Mouse (Mus musculus): ENCODE data around the gene Slc11a2. TPM values are rescaled to one million over a fixed set of nuclear protein-coding genes. Genes with fewer than 3 reads are reported as not detected.

The Slc11a2 gene
- 7.8 TPM for polyA plus RNA-seq (2015; fragmentation: Illumina TruSeq; extraction: RNeasy Lipid Tissue Mini Kit (QIAGEN cat#74804); ENCODE audit: insufficient read depth, low read depth, low replicate concordance)

DNA sequence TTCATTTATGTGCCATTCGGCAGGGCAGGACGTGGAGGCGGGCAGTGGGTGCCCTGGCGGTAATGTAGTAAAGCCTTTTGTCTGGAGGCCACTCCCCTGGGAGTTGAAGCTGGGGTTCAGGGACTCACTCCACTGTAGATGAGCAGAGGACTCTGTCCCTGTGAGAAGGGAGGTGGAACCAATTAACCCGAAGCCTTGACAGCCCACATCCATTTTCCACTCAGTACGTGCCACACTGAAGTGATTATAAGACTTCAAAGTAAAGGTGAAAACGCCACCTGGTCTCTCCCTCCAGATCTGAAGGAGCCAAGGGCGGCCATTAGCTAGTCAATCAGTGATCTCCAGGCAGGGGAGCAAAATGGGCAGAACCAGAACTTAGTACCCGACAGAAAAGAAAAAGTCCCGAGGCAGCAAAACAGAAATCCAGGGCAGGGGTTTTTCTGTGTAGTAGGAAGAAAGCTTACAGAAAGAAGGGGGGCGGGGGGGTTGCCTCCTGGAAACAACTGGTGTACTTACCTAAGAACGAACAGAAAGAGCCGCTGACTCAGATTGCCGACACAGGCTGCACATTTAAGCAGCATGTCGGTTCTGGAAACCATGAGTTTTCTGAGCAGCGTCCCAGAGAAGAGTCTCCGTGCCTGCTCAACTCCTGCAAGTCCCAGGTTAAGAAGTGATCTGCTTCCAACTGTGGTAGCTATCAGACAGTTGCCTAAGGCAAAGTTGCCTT lies at the start of gene Slc11a2:
Gene Slc11a2 (minus strand): TSS at position 677 of the 727 bp plus-strand sequence.

DNA sequence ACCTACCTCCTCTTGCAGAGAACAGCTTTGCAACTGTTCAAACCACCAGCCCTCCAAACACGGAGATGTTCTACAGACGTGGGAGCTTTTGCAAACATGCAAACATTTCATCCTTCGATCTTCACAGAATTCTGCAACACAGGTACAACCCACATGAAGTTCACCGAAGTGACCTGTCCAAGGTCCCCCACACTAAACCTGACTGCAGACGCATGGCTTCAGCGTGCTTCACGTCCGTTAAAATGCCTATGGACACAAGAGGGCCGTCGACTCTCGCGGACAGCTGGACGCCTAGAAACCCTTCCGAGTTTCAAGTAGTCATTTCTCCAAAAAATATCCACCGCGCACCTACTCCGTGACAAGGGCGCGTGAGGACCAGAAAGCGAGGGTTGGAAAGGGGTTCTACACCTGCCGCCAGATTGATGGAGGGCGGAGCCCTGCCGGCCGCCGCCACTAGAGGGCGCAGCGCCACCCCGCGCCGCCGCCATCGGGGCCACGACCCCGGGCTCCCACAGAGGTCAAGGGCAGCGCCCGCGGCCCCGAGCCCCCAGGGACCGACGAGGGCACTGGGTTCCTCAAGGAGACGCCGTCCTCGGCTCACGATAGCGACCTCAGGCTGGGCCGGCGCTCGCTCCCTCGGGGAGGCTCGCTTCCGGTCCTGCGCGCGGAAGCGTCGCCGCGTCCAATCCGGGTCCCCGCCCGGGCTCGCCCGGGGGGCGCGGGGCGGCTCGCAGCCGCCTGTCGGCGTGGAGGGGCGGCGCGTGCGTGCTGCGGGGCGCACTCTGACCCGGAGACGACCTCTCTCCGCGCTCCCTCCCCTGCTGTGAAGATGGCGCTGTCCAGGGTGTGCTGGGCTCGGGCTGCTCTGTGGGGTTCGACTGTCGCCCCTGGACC lies 43.7 kb upstream of the Slc11a2 start, which contains the start of gene Letmd1:
Gene Letmd1 (plus strand): TSS at position 729 of the 894 bp plus-strand sequence.

DNA sequence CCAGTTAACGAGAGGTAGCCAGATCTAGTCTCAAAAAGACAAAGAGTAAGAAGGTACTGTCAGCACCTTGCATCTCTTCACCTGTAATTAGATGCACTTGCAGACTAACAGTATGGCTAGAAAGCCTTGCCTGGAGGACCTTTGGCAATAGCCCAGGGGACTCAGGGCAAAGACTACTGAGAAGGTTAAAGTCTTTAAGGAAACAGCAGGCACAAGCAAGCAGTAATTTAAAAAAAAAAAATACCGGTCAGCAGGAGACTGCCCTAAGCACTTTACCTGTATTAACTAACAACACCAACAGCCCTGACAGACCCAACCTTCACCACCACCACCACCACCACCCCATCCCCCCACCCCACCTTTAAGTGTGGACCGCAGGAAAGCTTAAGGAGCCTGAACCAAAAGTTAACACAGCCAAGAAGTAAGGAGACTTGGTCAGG lies 3.1 kb downstream of the Slc11a2 start, which contains the start of gene Gm5475:
Gene Gm5475 (plus strand): TSS at position 390 of the 440 bp plus-strand sequence.

DNA sequence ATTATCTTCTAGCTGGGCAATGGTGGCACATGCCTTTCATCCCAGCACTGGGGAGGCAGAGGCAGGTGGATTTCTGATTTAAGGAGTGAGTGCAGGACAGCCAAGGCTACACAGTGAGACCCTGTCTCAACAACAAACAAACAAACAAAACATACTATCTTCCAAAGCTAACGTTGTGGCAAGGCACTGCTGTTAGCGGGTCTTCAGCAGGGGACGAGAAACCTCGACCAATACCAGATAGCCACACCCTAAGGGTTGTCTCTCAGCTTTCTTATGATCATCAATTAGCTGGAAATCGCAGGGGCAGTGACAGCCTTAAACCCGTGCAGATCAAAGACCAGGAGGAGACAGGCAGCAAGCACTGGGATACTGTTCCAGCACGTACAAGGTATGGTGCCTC lies 60.6 kb downstream of the Slc11a2 start, which contains the start of gene Higd1c:
Gene Higd1c (plus strand): TSS at position 301 of the 400 bp plus-strand sequence.

DNA sequence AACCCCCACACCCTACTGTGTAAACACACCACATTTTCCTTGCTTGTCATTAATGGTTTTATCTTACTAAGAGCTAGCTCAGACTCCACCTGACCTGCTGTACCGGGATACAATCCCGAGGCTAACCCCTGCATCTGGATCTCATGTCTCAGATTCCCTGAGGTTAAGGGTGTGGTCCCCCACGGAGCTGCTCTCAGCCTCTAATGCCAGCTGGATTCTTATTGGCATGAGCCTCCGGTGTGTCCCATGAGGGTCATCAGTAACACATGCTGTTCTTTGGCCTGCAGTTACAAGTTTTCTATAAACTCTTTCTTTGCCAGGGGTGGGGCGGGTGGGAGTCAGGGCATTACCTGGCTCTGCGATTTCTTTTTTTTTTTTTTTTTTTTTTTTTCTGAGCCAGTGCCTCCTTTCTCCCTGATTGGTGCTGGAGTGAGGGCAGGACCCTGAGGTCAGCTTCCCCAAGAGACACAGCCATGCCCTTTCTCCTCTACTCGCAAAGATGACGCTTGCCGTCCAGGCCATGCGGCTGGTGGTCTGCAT lies 72.1 kb downstream of the Slc11a2 start, which contains the start of the genes Methig1 and Mettl7a2:
Gene Methig1 (plus strand): TSS at position 439 of the 540 bp plus-strand sequence.
Gene Mettl7a2 (plus strand): TSS at position 490 of the 540 bp plus-strand sequence.

Other genes with a start within 250 kb of the Slc11a2 start
- 8.6 TPM for gene Atf1, start 197.3 kb downstream of the Slc11a2 start, polyA plus RNA-seq (2015; fragmentation: Illumina TruSeq; extraction: RNeasy Lipid Tissue Mini Kit (QIAGEN cat#74804); ENCODE audit: insufficient read depth, low read depth, low replicate concordance)
- gene Tmprss12, start 144.2 kb downstream of the Slc11a2 start, polyA plus RNA-seq (2015; fragmentation: Illumina TruSeq; extraction: RNeasy Lipid Tissue Mini Kit (QIAGEN cat#74804); ENCODE audit: insufficient read depth, low read depth, low replicate concordance), result not detected
- gene Mettl7a1, start 120.9 kb downstream of the Slc11a2 start, polyA plus RNA-seq (2015; fragmentation: Illumina TruSeq; extraction: RNeasy Lipid Tissue Mini Kit (QIAGEN cat#74804); ENCODE audit: insufficient read depth, low read depth, low replicate concordance), result 19.8 TPM
- not detected for gene Mettl7a3, start 90.1 kb downstream of the Slc11a2 start, polyA plus RNA-seq (2015; fragmentation: Illumina TruSeq; extraction: RNeasy Lipid Tissue Mini Kit (QIAGEN cat#74804); ENCODE audit: insufficient read depth, low read depth, low replicate concordance)
- not detected for gene Methig1, start 71.9 kb downstream of the Slc11a2 start, polyA plus RNA-seq (2015; fragmentation: Illumina TruSeq; extraction: RNeasy Lipid Tissue Mini Kit (QIAGEN cat#74804); ENCODE audit: insufficient read depth, low read depth, low replicate concordance)
- gene Mettl7a2, start 71.9 kb downstream of the Slc11a2 start, polyA plus RNA-seq (2015; fragmentation: Illumina TruSeq; extraction: RNeasy Lipid Tissue Mini Kit (QIAGEN cat#74804); ENCODE audit: insufficient read depth, low read depth, low replicate concordance), result not detected
- gene Higd1c, start 60.5 kb downstream of the Slc11a2 start, polyA plus RNA-seq (2015; fragmentation: Illumina TruSeq; extraction: RNeasy Lipid Tissue Mini Kit (QIAGEN cat#74804); ENCODE audit: insufficient read depth, low read depth, low replicate concordance), result not detected
- not detected for gene Gm5475, start 2.9 kb downstream of the Slc11a2 start, polyA plus RNA-seq (2015; fragmentation: Illumina TruSeq; extraction: RNeasy Lipid Tissue Mini Kit (QIAGEN cat#74804); ENCODE audit: insufficient read depth, low read depth, low replicate concordance)
- 14.1 TPM for gene Letmd1, start 44.0 kb upstream of the Slc11a2 start, polyA plus RNA-seq (2015; fragmentation: Illumina TruSeq; extraction: RNeasy Lipid Tissue Mini Kit (QIAGEN cat#74804); ENCODE audit: insufficient read depth, low read depth, low replicate concordance)
- gene Csrnp2, start 70.4 kb upstream of the Slc11a2 start, polyA plus RNA-seq (2015; fragmentation: Illumina TruSeq; extraction: RNeasy Lipid Tissue Mini Kit (QIAGEN cat#74804); ENCODE audit: insufficient read depth, low read depth, low replicate concordance), result 0.59 TPM
- 4.5 TPM for gene Tfcp2, start 126.9 kb upstream of the Slc11a2 start, polyA plus RNA-seq (2015; fragmentation: Illumina TruSeq; extraction: RNeasy Lipid Tissue Mini Kit (QIAGEN cat#74804); ENCODE audit: insufficient read depth, low read depth, low replicate concordance)
- gene Pou6f1, start 174.9 kb upstream of the Slc11a2 start, polyA plus RNA-seq (2015; fragmentation: Illumina TruSeq; extraction: RNeasy Lipid Tissue Mini Kit (QIAGEN cat#74804); ENCODE audit: insufficient read depth, low read depth, low replicate concordance), result 6.3 TPM
- gene Dazap2, start 190.3 kb upstream of the Slc11a2 start, polyA plus RNA-seq (2015; fragmentation: Illumina TruSeq; extraction: RNeasy Lipid Tissue Mini Kit (QIAGEN cat#74804); ENCODE audit: insufficient read depth, low read depth, low replicate concordance), result 33.7 TPM
- 13.7 TPM for gene Smagp, start 211.9 kb upstream of the Slc11a2 start, polyA plus RNA-seq (2015; fragmentation: Illumina TruSeq; extraction: RNeasy Lipid Tissue Mini Kit (QIAGEN cat#74804); ENCODE audit: insufficient read depth, low read depth, low replicate concordance)
- 0.92 TPM for gene Bin2, start 244.5 kb upstream of the Slc11a2 start, polyA plus RNA-seq (2015; fragmentation: Illumina TruSeq; extraction: RNeasy Lipid Tissue Mini Kit (QIAGEN cat#74804); ENCODE audit: insufficient read depth, low read depth, low replicate concordance)